Mouse (Mus musculus): ENCODE results near the gene Tbc1d1.
"Not testable (repeated sequence)": the region's sequence is repeated elsewhere in the genome, so short reads cannot be mapped to it uniquely, and the experiment has no call there.

The Tbc1d1 gene

GRCm38 (mm10) chr5:64358639-64359584 lies 202.8 kb downstream of the Tbc1d1 start:
- no peak for DNase-seq (ENCODE audit: low spot score in 2 of 2)

GRCm38 (mm10) chr5:64360147-64360875 lies 204.2 kb downstream of the Tbc1d1 start:
- DNase-seq (ENCODE audit: low spot score in 2 of 2): no peak

GRCm38 (mm10) chr5:64360876-64361268 lies 204.8 kb downstream of the Tbc1d1 start:
- DNase-seq (ENCODE audit: low spot score in 2 of 2): not testable (repeated sequence)

- no peak for DNase-seq (ENCODE audit: low spot score in 2 of 2)
Observed at GRCm38 (mm10) chr5:64363859-64364406, 207.8 kb downstream of the Tbc1d1 start.

GRCm38 (mm10) chr5:64364432-64365125 lies 208.5 kb downstream of the Tbc1d1 start:
- DNase-seq (ENCODE audit: low spot score in 2 of 2): no peak

- DNase-seq (ENCODE audit: low spot score in 2 of 2): no peak
Observed at GRCm38 (mm10) chr5:64365187-64366066, 209.3 kb downstream of the Tbc1d1 start.

GRCm38 (mm10) chr5:64366113-64366512 lies 210.0 kb downstream of the Tbc1d1 start:
- DNase-seq (ENCODE audit: low spot score in 2 of 2): no peak

GRCm38 (mm10) chr5:64367426-64367825 lies 211.3 kb downstream of the Tbc1d1 start:
- no peak for DNase-seq (ENCODE audit: low spot score in 2 of 2)

- no peak for DNase-seq (ENCODE audit: low spot score in 2 of 2)
Observed at GRCm38 (mm10) chr5:64371331-64371831, 215.3 kb downstream of the Tbc1d1 start.

- no peak for DNase-seq (ENCODE audit: low spot score in 2 of 2)
Observed at GRCm38 (mm10) chr5:64372292-64372961, 216.3 kb downstream of the Tbc1d1 start.

- DNase-seq (ENCODE audit: low spot score in 2 of 2): no peak
Observed at GRCm38 (mm10) chr5:64373695-64374094, 217.6 kb downstream of the Tbc1d1 start.

- no peak for DNase-seq (ENCODE audit: low spot score in 2 of 2)
Observed at GRCm38 (mm10) chr5:64375851-64376250, 219.7 kb downstream of the Tbc1d1 start.

GRCm38 (mm10) chr5:64376466-64376865 lies 220.4 kb downstream of the Tbc1d1 start:
- DNase-seq (ENCODE audit: low spot score in 2 of 2): no peak

GRCm38 (mm10) chr5:64377705-64378104 lies 221.6 kb downstream of the Tbc1d1 start:
- no peak for DNase-seq (ENCODE audit: low spot score in 2 of 2)

- no peak for DNase-seq (ENCODE audit: low spot score in 2 of 2)
Observed at GRCm38 (mm10) chr5:64378591-64379275, 222.6 kb downstream of the Tbc1d1 start.

- DNase-seq (ENCODE audit: low spot score in 2 of 2): no peak
Observed at GRCm38 (mm10) chr5:64379829-64380228, 223.7 kb downstream of the Tbc1d1 start.

GRCm38 (mm10) chr5:64380698-64381375 lies 224.7 kb downstream of the Tbc1d1 start:
- peak; percentile 62 to 81 for DNase-seq (ENCODE audit: low spot score in 2 of 2)

- no peak for DNase-seq (ENCODE audit: low spot score in 2 of 2)
Observed at GRCm38 (mm10) chr5:64381538-64381937, 225.4 kb downstream of the Tbc1d1 start.
